Mouse (Mus musculus) olfactory bulb, adult 2 months (tissue): ENCODE measurements at regions not wholly inside any gene's neighbourhood (a gene's known extent, or its start where the extent isn't known, plus 50 kb on each side); places are given as distances from the start of the nearest gene placed in this dataset.

Experiments
- H3K27ac ChIP-seq: fragments of 200-500 bp; 2 replicates; pipeline ENCODE4 v1.5.1; 2012; ENCODE audit warnings: low read depth, low read length; ENCODE audit not compliant: insufficient read depth
- H3K4me1 ChIP-seq: fragments of 200-500 bp; 2 replicates; pipeline ENCODE4 v1.6.1; 2012; ENCODE audit warnings: low read length; ENCODE audit not compliant: control insufficient read depth, insufficient read depth
- H3K4me3 ChIP-seq: fragments of 200-500 bp; 2 replicates; pipeline ENCODE4 v1.5.1; 2012; ENCODE audit warnings: mild to moderate bottlenecking, low read depth, low read length, moderate library complexity; ENCODE audit not compliant: insufficient read depth
- CTCF ChIP-seq: fragments of 200-500 bp; IDR thresholded peaks from 2 replicates; pipeline ENCODE4 v1.5.1; 2012; ENCODE audit warnings: low read depth, mild to moderate bottlenecking, low read length, moderate library complexity; ENCODE audit not compliant: insufficient read depth
- POLR2A ChIP-seq: fragments of 200-500 bp; IDR thresholded peaks from 2 replicates; pipeline ENCODE4 v1.6.1; 2012; ENCODE audit warnings: mild to moderate bottlenecking, low read depth, low read length, moderate library complexity; ENCODE audit not compliant: insufficient read depth
- WGBS: fragments of 180-500 bp; shearing (Covaris S2); methylation state at CpG from one replicate; pipeline ENCODE4 v1.1.7; 2018; 5-methylcytosine and 5-hydroxymethylcytosine counted together

DNA sequence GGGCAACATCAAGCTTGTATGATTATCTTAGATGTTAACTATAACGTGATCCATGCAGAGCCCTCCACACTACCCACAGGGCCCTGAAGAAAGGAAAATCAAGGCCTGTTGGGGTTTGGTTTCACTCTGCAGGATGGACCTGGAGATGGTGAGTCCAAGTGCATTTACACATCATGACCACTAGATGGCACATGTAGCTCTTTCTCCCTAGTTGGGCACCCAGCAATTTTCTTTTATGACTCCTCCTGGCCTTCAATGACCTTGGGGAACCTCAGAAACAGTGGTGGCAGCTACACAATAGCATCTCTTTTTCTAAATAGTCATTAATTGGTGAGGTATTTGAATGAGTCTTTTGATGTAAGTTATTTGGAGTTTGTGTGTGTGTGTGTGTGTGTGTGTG is 442.1 kb downstream of the Etnk1 start:
- no peaks in the 10 kb centered on the region for H3K4me1 ChIP-seq
- H3K4me3 ChIP-seq: no peak overlapping the region
- WGBS: 81% methylated on average over 1 of the region's 1 CpGs
- no peak for TF ChIP-seq CTCF
- TF ChIP-seq POLR2A: no peak
- H3K27ac ChIP-seq: no peak overlapping the region

DNA sequence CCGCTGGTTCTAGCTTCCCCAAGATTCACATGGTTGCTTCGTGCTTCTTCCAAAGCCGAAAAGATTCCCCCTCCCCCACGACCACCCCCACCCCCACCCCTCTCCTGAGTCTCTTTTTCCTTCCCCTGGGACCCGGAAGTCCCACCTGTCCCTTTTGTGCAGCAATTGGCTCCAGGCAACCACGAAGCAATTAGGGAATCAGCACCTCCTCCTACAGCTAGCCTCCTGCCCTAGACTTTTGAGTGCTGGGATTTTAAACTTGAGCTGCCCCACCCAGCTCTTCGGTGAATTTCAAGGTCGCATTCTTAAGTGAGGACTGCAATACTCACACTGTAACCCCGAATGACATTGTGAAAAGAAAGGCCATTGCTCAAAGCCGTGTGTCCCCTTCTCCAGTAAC is 445.9 kb downstream of the Etnk1 start:
- H3K4me3 ChIP-seq: no peak overlapping the region
- no peak for TF ChIP-seq POLR2A
- TF ChIP-seq CTCF: no peak
- H3K4me1 ChIP-seq: no peaks in the 10 kb centered on the region; the same call in 1 of the 2 replicates
- WGBS: 85% methylated on average over 10 of the region's 10 CpGs
- no peak overlapping the region for H3K27ac ChIP-seq

DNA sequence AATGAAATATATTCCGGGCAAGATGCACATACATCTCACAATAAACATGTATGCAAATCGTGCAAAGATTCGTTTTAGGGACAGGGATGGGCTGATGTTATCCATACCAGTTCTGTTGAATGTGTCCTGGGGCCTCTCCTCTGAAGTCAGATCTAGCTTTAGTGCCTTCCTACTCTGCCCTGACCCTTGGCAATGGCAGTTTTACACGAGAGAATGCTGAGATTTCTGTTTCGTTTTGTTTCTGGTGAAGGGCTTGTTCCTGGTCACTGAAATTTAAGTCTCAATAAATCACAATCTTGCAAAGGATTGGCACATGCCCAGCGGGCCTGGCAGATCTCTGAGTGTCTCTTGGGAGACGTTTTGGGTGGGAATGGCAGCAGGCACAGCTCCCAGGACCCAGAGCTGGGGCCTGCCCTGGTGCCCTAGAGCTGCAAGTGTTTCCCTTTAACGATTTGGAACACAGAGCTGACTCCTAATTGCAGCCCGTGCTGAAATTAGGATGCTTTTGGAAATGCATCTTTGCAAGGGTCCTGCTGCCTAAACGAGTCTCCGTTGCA is 447.5 kb downstream of the Etnk1 start:
- Histone ChIP-seq H3K4me3 (no peak overlapping the region), H3K4me1 (no peaks in the 10 kb centered on the region; the same call in 1 of the 2 replicates), H3K27ac (no peak overlapping the region)
- 58% methylated on average over 11 of the region's 11 CpGs for WGBS
- TF ChIP-seq POLR2A (no peak), CTCF (no peak)

DNA sequence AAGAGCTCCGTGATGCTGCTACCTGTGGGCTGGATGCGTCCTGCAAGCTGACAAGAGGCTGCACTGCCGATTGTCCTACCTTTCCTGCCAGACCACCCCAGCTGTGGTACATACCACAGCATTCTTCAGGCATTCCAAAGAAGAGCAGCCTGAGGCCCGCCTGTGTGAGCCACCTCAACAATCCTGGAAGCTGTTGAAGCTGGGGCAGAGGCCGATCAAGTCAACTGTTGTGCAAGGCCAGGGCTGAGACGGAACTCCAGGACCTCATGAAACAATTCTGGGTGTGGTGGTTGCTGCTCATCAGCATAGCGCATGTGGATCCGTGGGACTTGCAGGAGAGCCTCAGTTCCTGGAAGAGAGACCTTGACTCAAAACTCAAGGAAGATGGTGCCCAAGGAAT is 448.3 kb downstream of the Etnk1 start:
- TF ChIP-seq POLR2A: no peak
- TF ChIP-seq CTCF: no peak
- no peak overlapping the region for H3K27ac ChIP-seq
- 89% methylated on average over 8 of the region's 8 CpGs for WGBS
- no peaks in the 10 kb centered on the region; the same call in 1 of the 2 replicates for H3K4me1 ChIP-seq
- no peak overlapping the region for H3K4me3 ChIP-seq

DNA sequence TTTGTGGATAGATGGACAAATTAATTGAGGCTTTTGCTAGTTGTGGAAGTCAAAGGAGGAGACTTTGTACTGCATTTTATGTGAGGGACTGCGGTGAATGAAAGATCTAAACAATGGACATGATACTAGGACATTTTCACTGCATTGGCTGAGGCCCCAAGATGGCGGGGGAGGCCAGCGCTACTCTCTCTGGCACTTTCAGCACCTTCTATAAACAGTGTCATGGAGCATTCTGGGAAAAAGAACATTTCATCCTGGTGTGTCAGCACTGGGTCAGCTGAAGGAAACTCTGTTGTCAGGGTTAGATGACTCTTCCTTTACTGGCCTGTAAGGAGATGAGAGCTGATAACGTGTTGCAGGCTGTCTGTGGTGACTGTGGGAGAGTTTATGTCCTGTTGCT is 449.4 kb downstream of the Etnk1 start:
- WGBS: 92% methylated on average over 4 of the region's 4 CpGs
- TF ChIP-seq POLR2A: no peak
- TF ChIP-seq CTCF: no peak
- no peak overlapping the region for H3K27ac ChIP-seq
- no peak overlapping the region for H3K4me3 ChIP-seq
- H3K4me1 ChIP-seq: no peaks in the 10 kb centered on the region; the same call in 1 of the 2 replicates

DNA sequence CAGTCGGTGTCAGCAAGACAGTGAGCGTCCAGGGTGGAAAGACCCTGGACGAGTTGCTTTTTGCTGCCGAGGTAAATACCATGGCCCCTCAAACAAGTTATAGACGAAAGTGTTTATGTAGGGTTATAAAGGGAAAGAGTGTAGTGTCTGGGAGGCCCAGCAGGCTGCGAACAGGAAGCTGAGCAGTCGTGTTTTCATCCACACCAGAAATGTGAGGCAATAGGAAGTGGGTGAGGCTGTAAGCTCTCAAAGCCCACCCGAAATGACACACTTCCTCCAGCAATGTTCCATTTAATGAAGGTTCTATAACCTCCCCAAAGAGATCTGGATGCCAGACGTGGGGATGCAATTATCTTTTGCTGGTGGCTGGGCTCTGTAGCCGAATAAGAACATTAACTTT is 451.5 kb downstream of the Etnk1 start:
- Histone ChIP-seq H3K4me3 (no peak overlapping the region), H3K27ac (no peak overlapping the region), H3K4me1 (no peaks in the 10 kb centered on the region; the same call in 1 of the 2 replicates)
- 78% methylated on average over 10 of the region's 10 CpGs for WGBS
- TF ChIP-seq CTCF (no peak), POLR2A (no peak)

DNA sequence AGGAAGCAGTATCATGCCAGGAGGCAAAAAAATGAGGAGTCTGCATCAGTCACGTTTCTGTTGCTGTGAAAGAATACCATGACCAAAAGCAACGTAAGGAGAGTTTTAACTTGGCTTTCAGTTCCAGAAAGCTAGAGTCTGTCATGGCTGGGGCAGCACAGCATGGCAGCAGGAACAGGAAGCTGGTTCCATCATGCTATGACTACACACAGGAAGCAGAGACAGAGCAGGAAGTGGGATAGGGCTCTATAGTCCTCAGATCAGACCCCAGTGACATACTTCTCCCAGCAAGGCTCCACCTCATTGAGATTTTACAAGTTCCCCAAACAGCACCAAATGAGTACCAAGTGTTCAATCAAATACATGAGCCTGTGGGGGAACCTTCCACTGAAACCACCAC is 453.6 kb downstream of the Etnk1 start:
- Histone ChIP-seq H3K4me3 (no peak overlapping the region), H3K27ac (no peak overlapping the region), H3K4me1 (no peaks in the 10 kb centered on the region; the same call in 1 of the 2 replicates)
- TF ChIP-seq CTCF: no peak
- 91% methylated on average over 2 of the region's 2 CpGs for WGBS

DNA sequence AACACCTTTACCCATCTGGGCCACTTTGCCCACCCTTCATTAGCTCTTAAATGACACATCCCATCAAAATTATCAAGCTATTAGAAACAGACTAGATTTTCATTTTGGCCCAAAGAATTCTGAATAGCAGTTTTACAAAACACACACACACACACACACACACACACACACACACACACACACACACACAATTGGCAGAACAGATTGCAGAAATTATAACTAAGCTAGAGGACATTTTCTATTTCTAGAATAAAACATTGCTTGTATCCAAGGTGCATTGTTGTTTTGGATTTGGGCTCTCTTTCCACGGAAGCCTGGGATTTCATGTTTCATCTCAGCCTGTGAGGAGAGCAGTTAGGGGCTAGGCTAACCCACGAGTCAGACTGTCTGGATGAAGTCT is 455.1 kb downstream of the Etnk1 start:
- Histone ChIP-seq H3K27ac (no peak overlapping the region), H3K4me3 (no peak overlapping the region), H3K4me1 (no peaks in the 10 kb centered on the region; the same call in 1 of the 2 replicates)
- no peak for TF ChIP-seq CTCF
- TF ChIP-seq POLR2A: no peak
- WGBS: 84% methylated on average over 2 of the region's 2 CpGs

DNA sequence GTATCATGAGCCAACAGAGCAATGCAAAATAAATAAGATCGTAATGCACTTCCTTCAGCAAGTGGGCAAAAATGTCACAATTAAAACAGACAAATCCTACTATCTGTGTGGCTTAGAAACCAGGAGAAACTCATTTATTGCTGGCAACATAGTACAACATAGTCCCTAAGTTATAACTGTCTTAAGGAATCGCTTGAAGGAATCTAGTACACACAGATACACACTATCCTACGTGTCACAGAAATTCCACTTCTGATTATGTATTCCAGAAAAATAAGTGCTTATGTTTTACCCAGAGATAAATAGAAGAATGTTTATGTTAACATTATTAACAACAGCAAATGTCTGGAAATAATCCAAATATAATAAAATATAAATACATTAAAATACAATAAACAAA is 457.9 kb downstream of the Etnk1 start:
- no peaks in the 10 kb centered on the region; the same call in 1 of the 2 replicates for H3K4me1 ChIP-seq
- no peak for TF ChIP-seq CTCF
- TF ChIP-seq POLR2A: no peak
- 92% methylated on average over 3 of the region's 3 CpGs for WGBS
- H3K27ac ChIP-seq: no peak overlapping the region
- H3K4me3 ChIP-seq: no peak overlapping the region

DNA sequence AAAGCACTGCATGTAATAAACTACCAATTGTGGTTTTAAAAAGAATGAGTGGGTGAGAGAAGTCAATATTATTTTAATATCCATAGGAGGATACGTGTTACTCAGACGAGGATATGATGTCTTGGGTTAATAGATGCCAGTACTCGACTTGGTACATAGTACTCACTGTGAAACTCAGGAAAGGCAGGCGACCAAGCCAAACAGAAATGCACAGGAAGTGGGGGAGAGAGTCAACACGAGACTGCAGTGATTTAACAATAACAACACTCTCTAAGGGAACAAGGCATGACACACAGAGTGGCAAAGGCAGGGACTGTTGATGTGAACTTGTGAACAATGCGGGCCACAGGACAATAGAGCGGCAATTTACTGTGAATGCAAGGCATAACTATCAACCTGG is 464.6 kb downstream of the Etnk1 start:
- Histone ChIP-seq H3K27ac (no peak overlapping the region), H3K4me1 (peaks cover 2% of the 10 kb centered on the region; the same call in 1 of the 2 replicates), H3K4me3 (no peak overlapping the region)
- WGBS: 74% methylated on average over 7 of the region's 7 CpGs
- TF ChIP-seq POLR2A: no peak
- no peak for TF ChIP-seq CTCF
